Comparison of ENCODE assay signal across 8 mouse cellular contexts in the genomic region with DNA sequence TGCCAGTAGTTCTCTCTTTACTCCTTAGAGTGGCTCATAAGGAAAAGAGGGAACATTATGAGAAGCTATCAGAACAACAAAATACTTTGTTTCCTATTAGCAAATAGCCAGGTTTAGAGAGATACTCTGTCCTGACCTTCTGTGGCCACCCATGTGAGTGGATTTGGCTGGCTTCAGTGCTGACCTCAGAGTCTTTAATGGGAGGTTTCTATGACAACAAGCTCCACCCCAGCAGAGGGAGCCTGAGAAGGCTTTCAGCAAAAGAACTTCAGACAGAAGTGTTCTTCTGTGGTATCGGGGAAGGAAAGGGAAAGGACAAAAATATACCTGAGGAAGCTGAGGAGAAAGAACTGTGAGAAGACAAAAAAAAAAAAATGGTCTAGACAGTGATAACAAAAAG.
A peak's percentile ranks its signal among the peaks of the same experiment; 100 is the strongest.
DNase-seq lines count a peak whose midpoint lies in the region; ATAC-seq lines count a peak whose summit lies in the region.

No protein-coding gene starts in this region.

- 27% methylated on average over 1 of the region's 1 CpGs for WGBS in forebrain, embryonic 12.5 days

- no peaks in the 10 kb centered on the region for H3K36me3 ChIP-seq in forebrain, embryonic 12.5 days (replicated peaks)

- H3K27ac ChIP-seq in forebrain, embryonic 12.5 days, result no peak overlapping the region

- H3K4me1 ChIP-seq in forebrain, embryonic 12.5 days, result peaks cover 9% of the 10 kb centered on the region; the same call in 1 of the 2 replicates

- no peak overlapping the region for H3K4me2 ChIP-seq in forebrain, embryonic 12.5 days

- ATAC-seq in forebrain, embryonic 12.5 days (ENCODE audit: low FRiP score), result peak; percentile 64; the same call in 1 of the 2 replicates
- ATAC-seq in cerebellum, adult (ENCODE audit: insufficient number of reproducible peaks, low FRiP score, low TSS enrichment), result no peak

- no peak overlapping the region for H3K9ac ChIP-seq in forebrain, embryonic 12.5 days

- H3K4me3 ChIP-seq in forebrain, embryonic 12.5 days (replicated peaks), result no peak overlapping the region

- peak; percentile 63 to 74 for DNase-seq in adrenal gland, adult (ENCODE audit: inconsistent age in 2 of 2, low spot score in 1 of 2)
- DNase-seq in adrenal gland, postnatal 4 days (ENCODE audit: low spot score in 2 of 2), result no peak
- peak; percentile 19 for DNase-seq in 3T3-L1 (ENCODE audit: low read depth, low spot score)
- DNase-seq in kidney, postnatal 4 days, result peak; percentile 20 to 40
- peak; percentile 38 for DNase-seq in skeletal muscle tissue, adult 2 months (ENCODE audit: low read depth, low spot score)
- no peak for DNase-seq in layer of hippocampus, adult 9-10 months (ENCODE audit: low spot score)

- no peaks in the 10 kb centered on the region for H3K9me3 ChIP-seq in forebrain, embryonic 12.5 days

- peaks cover 10% of the 10 kb centered on the region; the same call in 1 of the 2 replicates for H3K27me3 ChIP-seq in forebrain, embryonic 12.5 days

Comparison
In these comparisons a context has a peak if more than half of its experiments do, and no peak if none do; other contexts are left out.
1. DNase-seq: peak in adrenal gland, adult (2 of 2), 3T3-L1 (single experiment), kidney, postnatal 4 days (2 of 2) and skeletal muscle tissue, adult 2 months (single experiment); none in adrenal gland, postnatal 4 days (0 of 2) and layer of hippocampus, adult 9-10 months (single experiment).